Mouse (Mus musculus): ENCODE data around the gene Tac2. TPM values are rescaled to one million over a fixed set of nuclear protein-coding genes. Genes with fewer than 3 reads are reported as not detected.

Gene Tac2
- total and polyA plus RNA-seq, 3 experiments = 0.32 TPM; not detected in 2

- TF ChIP-seq JUND (IDR thresholded peaks at IDR 0.05; ENCODE audit: low read depth, low read length) = no peak
- no peak for TF ChIP-seq ZNF384 (IDR thresholded peaks at IDR 0.05; ENCODE audit: low read depth, low read length)
- no peak for TF ChIP-seq RCOR1 (IDR thresholded peaks at IDR 0.05; ENCODE audit: low read depth, low read length)
- no peak for TF ChIP-seq ZC3H11A (IDR thresholded peaks at IDR 0.05; ENCODE audit: low read depth, low read length)
- TF ChIP-seq CHD2 (IDR thresholded peaks at IDR 0.05; ENCODE audit: low read length) = no peak
- no peak for TF ChIP-seq BHLHE40 (IDR thresholded peaks at IDR 0.05; ENCODE audit: borderline replicate concordance, low read depth, low read length)
- no peak for TF ChIP-seq ETS1 (IDR thresholded peaks at IDR 0.05; ENCODE audit: low read depth, low read length)
- no peak for TF ChIP-seq ZMIZ1 (IDR thresholded peaks at IDR 0.05; ENCODE audit: low read depth, low read length)
- TF ChIP-seq CTCF (IDR thresholded peaks at IDR 0.05 in 2 of 3, conservative IDR thresholded peaks at IDR 0.05 in 1 of 3; ENCODE audit: control insufficient read depth in 1 of 3, insufficient read depth in 1 of 3, low read depth in 2 of 3, low read length in 3 of 3, poor library complexity in 1 of 3, severe bottlenecking in 1 of 3) = no peak
- TF ChIP-seq HCFC1 (IDR thresholded peaks at IDR 0.05; ENCODE audit: low read depth, low read length) = no peak
- no peak for TF ChIP-seq MEF2A (IDR thresholded peaks at IDR 0.05; ENCODE audit: extremely low read depth, insufficient replicate concordance, low read depth, low read length, poor library complexity, severe bottlenecking)
- TF ChIP-seq SIN3A (IDR thresholded peaks at IDR 0.05; ENCODE audit: low read length) = no peak
- no peak for TF ChIP-seq UBTF (IDR thresholded peaks at IDR 0.05; ENCODE audit: borderline replicate concordance, insufficient read depth, low read depth, low read length)
- TF ChIP-seq POLR2AphosphoS2 (IDR thresholded peaks at IDR 0.05; ENCODE audit: low read length) = no peak
- no peak for TF ChIP-seq MAFK (IDR thresholded peaks at IDR 0.05; ENCODE audit: borderline replicate concordance, low read depth, low read length)
- TF ChIP-seq MYC (IDR thresholded peaks at IDR 0.05; ENCODE audit: low read depth, low read length) = no peak
- no peak for TF ChIP-seq GATA1 (IDR thresholded peaks at IDR 0.05; ENCODE audit: low read depth, low read length)
- Histone ChIP-seq H3K27me3 (ENCODE audit: control insufficient read depth in 1 of 2, insufficient read depth in 2 of 2, low read length in 2 of 2) (peaks cover 2 to 6% of the 10 kb centered on the region in 2 experiments; a peak in 2 of 4 replicates), H3K9me3 (replicated peaks; ENCODE audit: insufficient read depth, low read length) (no peaks in the 10 kb centered on the region), H3K9ac (ENCODE audit: control insufficient read depth, low read depth, low read length, poor library complexity, severe bottlenecking) (no peak overlapping the region), H3K27ac (ENCODE audit: control insufficient read depth, low read depth, low read length) (no peak overlapping the region), H3K79me2 (ENCODE audit: control insufficient read depth, insufficient read depth, low read length, poor library complexity) (no peaks in the 10 kb centered on the region), H3K4me1 (ENCODE audit: control insufficient read depth in 1 of 2, insufficient read depth in 2 of 2, low read length in 2 of 2) (peaks cover 0 to 3% of the 10 kb centered on the region in 2 experiments; a peak in 1 of 4 replicates), H3K4me3 (ENCODE audit: control insufficient read depth in 1 of 2, insufficient read depth in 1 of 2, low read depth in 2 of 2, low read length in 2 of 2) (no peak overlapping the region), H3K36me3 (ENCODE audit: control insufficient read depth in 1 of 2, insufficient read depth in 2 of 2, low read length in 2 of 2) (no peaks in the 10 kb centered on the region)
- no peak for DNase-seq (ENCODE audit: low read depth, low spot score)
Measured at GRCm38 (mm10) chr10:127763914-127764680, 39.8 kb downstream of the Tac2 start.

GRCm38 (mm10) chr10:127766564-127766963 is 42.3 kb downstream of the Tac2 start:
- H3K27ac ChIP-seq (ENCODE audit: control insufficient read depth, low read depth, low read length) = no peak overlapping the region
- H3K4me1 ChIP-seq (ENCODE audit: control insufficient read depth in 1 of 2, insufficient read depth in 2 of 2, low read length in 2 of 2) = no peaks in the 10 kb centered on the region

More at GRCm38 (mm10) chr10:127766564-127766963, 42.3 kb downstream of the Tac2 start:
- no peaks in the 10 kb centered on the region for H3K79me2 ChIP-seq (ENCODE audit: control insufficient read depth, insufficient read depth, low read length, poor library complexity)
- H3K9ac ChIP-seq (ENCODE audit: control insufficient read depth, low read depth, low read length, poor library complexity, severe bottlenecking) = no peak overlapping the region
- H3K4me3 ChIP-seq (ENCODE audit: control insufficient read depth in 1 of 2, insufficient read depth in 1 of 2, low read depth in 2 of 2, low read length in 2 of 2) = no peak overlapping the region
- H3K9me3 ChIP-seq (replicated peaks; ENCODE audit: insufficient read depth, low read length) = no peaks in the 10 kb centered on the region
- TF ChIP-seq MAZ (IDR thresholded peaks at IDR 0.05; ENCODE audit: low read depth, low read length) (no peak), NRF1 (IDR thresholded peaks at IDR 0.05; ENCODE audit: insufficient read depth, low read depth, low read length, poor library complexity, severe bottlenecking) (no peak), ZKSCAN1 (IDR thresholded peaks at IDR 0.05; ENCODE audit: low read depth, low read length) (no peak), USF2 (IDR thresholded peaks at IDR 0.05; ENCODE audit: borderline replicate concordance in 1 of 2, insufficient read depth in 1 of 2, low read depth in 1 of 2, low read length in 2 of 2) (no peak), ETS1 (IDR thresholded peaks at IDR 0.05; ENCODE audit: low read depth, low read length) (no peak), SIN3A (IDR thresholded peaks at IDR 0.05; ENCODE audit: low read length) (no peak), HCFC1 (IDR thresholded peaks at IDR 0.05; ENCODE audit: low read depth, low read length) (no peak), CHD2 (IDR thresholded peaks at IDR 0.05; ENCODE audit: low read length) (no peak), NELFE (IDR thresholded peaks at IDR 0.05; ENCODE audit: low read depth, low read length) (no peak), ZMIZ1 (IDR thresholded peaks at IDR 0.05; ENCODE audit: low read depth, low read length) (no peak), RCOR1 (IDR thresholded peaks at IDR 0.05; ENCODE audit: low read depth, low read length) (no peak), TBP (IDR thresholded peaks at IDR 0.05; ENCODE audit: low read depth, low read length) (no peak), MAFK (IDR thresholded peaks at IDR 0.05; ENCODE audit: borderline replicate concordance, low read depth, low read length) (no peak), GABPA (IDR thresholded peaks at IDR 0.05; ENCODE audit: low read depth, low read length) (no peak), CHD1 (IDR thresholded peaks at IDR 0.05; ENCODE audit: low read depth, low read length) (no peak), POLR2AphosphoS2 (IDR thresholded peaks at IDR 0.05; ENCODE audit: low read length) (no peak), USF1 (IDR thresholded peaks at IDR 0.05; ENCODE audit: low read depth, low read length) (no peak), MAX (IDR thresholded peaks at IDR 0.05; ENCODE audit: low read length) (no peak), ZNF384 (IDR thresholded peaks at IDR 0.05; ENCODE audit: low read depth, low read length) (no peak)
- peaks cover 0 to 3% of the 10 kb centered on the region in 2 experiments; a peak in 2 of 4 replicates for H3K27me3 ChIP-seq (ENCODE audit: control insufficient read depth in 1 of 2, insufficient read depth in 2 of 2, low read length in 2 of 2)
- no peak for DNase-seq (ENCODE audit: low read depth, low spot score)
- no peaks in the 10 kb centered on the region for H3K36me3 ChIP-seq (ENCODE audit: control insufficient read depth in 1 of 2, insufficient read depth in 2 of 2, low read length in 2 of 2)
